Mouse (Mus musculus) right cerebral cortex, postnatal 10 days (tissue): Measurements from ENCODE around the gene Actrt3.

Experiments used
- DNase-seq, 2 experiments: peaks; one replicate each; pipeline ENCODE4 v3.0.0; 2021; ENCODE audit warnings: low spot score in 2 of 2

The Actrt3 gene

DNA sequence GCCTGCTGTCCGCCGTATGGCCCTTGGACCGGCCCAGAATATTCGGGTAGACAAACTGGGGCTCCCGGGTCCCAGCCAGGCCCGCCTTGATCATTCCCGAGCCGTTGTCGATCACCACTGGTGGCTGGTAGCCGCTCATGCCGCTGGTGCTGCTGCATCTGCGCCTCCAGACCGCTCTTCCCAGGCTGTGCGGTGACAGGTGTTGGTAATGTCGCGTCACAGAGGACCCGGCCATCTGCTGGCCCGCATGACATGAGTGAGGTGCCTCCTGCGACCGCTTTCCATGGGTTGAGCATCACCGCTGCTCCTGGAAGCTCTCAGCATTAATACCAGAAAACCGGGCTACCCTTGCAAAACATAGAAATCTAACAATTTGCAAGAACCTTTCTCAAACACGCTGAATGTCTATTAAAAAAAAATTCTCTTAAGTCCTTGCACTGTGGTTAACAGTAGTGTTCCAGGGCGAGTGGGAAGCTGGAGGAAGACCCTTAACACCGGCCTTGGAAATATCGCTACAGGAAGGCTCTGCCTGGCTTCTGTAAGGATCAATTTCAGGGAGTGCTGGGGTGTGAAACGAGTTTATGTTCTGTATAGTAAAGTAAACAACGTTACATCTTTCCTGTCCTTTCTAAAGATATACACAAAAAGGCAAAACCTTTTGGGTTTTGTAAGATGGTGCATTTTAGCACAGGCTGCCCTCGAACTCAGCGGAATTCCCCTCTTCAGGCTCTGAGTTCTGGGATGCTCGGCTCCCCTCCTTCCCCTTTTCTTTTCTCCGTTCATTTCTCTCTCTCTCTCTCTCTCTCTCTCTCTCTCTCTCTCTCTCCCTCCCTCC, at the start of gene Actrt3:
Actrt3 (minus strand) TSS at position 229 of the 835 bp plus-strand sequence.
- peak; percentile 57 to 70 for DNase-seq

DNA sequence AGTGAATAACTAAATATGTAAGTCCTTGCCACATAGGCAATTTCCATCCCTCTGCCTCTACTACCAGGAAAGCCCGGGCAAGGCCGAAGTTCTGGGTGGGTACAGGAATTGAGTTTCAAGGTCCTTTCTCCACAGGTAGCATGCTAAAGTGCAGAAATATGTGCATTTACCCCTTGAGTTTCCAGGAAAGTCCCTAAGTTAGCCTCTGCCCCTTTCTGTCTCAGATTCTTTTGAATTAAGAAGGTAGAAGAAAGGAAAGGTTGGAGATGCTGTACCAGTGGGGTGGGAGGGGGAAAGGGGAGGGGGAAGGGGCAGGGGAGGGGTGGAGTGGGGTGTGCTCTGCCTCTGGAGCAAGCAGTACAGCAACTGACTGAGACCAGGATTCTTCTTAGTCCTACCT, 48.7 kb upstream of the Actrt3 start:
- no peak for DNase-seq

DNA sequence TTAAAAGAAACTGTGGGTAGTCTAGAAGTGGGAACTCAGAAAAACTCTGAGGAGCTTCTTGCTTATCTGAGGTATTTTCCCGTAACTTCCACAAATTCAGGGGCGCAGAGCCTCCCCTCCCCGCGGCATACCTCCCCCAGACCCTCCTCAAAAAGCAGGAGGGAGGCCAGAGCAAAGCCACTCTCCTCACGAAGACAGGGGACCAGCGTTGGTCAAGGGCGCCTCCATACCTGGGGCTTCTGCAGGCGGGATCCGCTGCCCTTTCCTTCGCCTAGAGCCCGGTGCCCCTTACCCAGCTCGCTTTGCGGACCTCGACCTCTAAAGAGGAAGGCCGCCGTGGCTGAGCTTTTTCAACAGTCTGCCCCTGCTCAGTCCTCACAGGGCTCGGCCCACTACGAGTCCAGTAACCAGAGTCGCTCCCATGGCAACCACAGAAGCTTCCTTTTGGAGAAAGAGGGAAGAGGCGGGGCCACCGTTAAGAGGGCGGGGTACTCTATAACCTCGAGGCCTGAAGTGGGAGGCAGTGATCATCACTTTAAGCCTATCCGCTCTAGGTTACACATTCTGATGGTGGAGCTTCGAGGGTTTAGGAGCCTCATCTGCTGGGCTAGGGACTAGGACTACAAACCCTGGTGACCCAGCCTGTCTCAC, 47.8 kb upstream of the Actrt3 start, which contains the start of gene Lrrc34:
Lrrc34 (minus strand) TSS at position 430 of the 651 bp plus-strand sequence.
- peak; percentile 66 to 68 for DNase-seq

GRCm38 (mm10) chr3:30646761-30647160, 47.0 kb upstream of the Actrt3 start:
- no peak for DNase-seq

DNA sequence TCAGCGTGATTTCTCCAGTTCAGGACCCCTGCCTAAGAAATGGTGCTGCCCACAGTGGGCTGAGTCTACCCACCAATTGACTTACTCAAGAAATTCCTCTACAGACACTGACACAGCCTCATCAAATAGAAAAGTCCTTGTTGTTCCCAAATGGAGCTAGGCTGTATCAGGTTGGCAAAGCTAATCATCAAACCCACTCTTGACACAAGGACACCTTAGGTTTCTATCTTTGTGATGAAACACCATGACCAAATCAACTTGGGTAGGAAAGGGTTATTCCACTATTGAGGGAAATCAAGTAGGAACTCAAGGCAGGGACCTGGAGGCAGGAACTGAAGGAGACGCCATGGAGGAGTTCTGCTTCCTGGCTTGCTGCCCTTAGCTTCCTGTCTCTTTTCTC, 44.5 kb upstream of the Actrt3 start, which contains the start of gene Lrriq4:
Lrriq4 (plus strand) TSS at position 301 of the 400 bp plus-strand sequence.
- DNase-seq = no peak

DNA sequence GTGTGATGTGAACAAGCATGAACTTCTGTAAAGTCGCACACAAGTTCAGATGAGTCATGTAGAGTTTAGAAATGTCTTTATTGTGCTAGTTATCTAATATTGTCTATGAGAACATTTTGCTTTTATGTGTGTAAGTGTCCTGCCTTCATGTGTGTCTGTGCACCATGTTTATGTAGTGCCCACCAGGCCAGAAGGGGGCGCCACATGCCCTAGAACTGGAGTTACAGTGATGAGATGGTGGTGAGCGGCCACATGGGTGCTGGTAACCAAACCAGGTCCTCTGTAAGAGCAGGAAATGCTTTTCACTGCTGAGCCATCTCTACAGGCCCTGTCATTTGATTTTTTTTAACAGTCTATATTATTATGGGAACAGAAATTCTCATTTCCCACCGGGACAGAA, 35.9 kb upstream of the Actrt3 start:
- DNase-seq = no peak

- DNase-seq = no peak
Measured at GRCm38 (mm10) chr3:30633681-30634080, 33.9 kb upstream of the Actrt3 start.

- no peak for DNase-seq
Measured at GRCm38 (mm10) chr3:30620132-30620531, 20.4 kb upstream of the Actrt3 start.

- DNase-seq = no peak
Measured at GRCm38 (mm10) chr3:30610930-30611329, 11.2 kb upstream of the Actrt3 start.

DNA sequence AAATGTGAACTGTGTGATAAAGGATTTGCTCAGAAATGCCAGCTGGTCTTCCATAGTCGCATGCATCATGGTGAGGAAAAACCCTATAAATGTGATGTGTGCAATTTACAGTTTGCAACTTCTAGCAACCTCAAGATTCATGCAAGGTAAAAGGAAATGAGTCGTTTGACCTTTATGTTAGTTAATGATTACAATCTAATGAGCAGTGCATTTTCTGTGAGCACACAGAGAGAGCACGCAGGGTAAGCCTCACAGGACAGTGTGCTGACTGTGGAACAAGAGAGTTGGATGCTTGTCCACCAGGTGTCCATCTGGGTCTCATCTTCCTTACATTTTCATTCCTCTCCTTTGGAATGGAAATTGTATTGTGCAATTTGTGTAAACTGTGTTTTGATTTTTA, 9.3 kb upstream of the Actrt3 start:
- DNase-seq = no peak

- no peak for DNase-seq
Measured at GRCm38 (mm10) chr3:30603256-30603655, 3.5 kb upstream of the Actrt3 start.

GRCm38 (mm10) chr3:30602740-30603098, 3.0 kb upstream of the Actrt3 start:
- DNase-seq = peak in 1 of 2 experiments; percentile 75

GRCm38 (mm10) chr3:30602065-30602739, 2.5 kb upstream of the Actrt3 start, which contains the start of gene Mynn:
Mynn (plus strand) TSS chr3:30602065.
- peak; percentile 97 for DNase-seq

DNA sequence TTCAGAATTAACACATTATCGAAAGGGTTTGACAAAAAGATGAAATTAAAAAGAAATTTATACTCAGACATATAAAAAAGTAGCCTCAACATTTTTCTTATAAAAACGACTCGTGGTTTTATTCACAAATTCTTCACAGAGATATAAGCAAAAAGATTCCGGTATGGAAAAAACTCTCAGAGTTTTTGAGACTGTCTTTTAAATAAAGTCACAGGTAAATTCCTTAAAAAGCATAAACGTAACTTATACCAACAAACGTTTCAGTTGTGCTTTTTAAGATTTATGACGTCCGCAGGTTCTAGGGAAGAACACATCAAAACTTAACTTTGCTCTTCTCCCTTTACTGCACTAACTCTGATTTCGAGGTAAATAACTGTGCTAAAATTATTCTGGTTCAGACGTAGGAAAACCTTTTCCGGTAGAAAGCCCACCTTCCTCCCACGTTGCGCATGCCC, 1.9 kb upstream of the Actrt3 start:
- no peak for DNase-seq

DNA sequence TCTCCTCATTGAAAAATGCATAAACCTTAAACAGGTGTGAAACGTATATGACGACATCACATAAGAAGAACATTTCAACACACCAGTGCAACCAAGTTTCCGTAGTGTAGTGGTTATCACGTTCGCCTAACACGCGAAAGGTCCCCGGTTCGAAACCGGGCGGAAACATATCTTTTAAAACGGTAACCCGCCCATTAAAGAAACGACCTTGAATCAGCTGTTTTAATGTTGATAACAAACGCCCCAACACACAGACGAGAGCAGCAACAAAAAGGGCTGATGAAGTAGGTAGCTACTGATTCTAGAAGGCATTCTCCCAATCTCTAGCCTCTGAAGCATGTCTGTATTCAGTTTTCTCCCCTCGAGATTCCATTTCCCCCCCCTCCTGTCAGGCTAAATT, 1.4 kb upstream of the Actrt3 start:
- DNase-seq = peak; percentile 88 to 89

GRCm38 (mm10) chr3:30600717-30601116, 978 bp upstream of the Actrt3 start:
- peak; percentile 57 to 59 for DNase-seq

GRCm38 (mm10) chr3:30597271-30597670, 2.5 kb downstream of the Actrt3 start:
- DNase-seq = no peak

- peak in 1 of 2 experiments; percentile 50 for DNase-seq
Measured at GRCm38 (mm10) chr3:30595111-30595832, 4.5 kb downstream of the Actrt3 start.

DNA sequence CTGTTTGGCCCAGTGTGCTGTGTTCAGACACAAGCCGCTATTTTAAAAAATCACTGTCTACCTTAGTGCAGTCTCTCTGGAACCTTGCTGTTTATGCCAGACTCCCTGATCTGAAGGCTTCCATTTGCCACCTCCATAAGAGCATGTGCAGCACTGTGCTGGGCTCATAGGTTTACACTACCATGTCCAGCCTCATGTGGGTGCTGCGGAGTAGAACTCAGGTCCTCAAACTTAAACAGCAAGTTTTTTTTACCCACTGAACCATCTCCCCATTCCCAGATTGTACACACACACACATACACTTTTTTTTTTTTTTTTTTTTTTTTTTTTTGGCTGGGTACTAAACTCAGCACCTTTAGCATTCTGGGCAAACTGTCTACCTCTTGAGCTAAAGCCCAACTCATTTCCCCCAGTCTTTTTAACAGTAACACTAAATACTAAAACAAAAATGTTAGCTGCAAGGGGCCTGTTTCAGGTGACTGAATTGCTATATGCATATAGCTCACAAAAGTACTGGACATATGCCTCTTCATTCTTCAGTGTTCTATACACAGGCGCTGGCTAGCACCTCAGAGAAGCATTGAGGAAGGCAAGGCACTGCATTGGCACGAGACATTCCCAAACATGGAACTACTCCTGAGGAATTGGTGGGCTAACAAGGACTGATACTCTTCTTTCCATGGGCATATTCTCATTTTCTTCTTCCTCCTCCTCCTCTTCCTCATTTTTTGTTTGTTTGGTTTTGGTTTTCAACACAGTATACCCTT, 5.8 kb downstream of the Actrt3 start:
- DNase-seq = no peak

- DNase-seq = peak in 1 of 2 experiments; percentile 37
Measured at GRCm38 (mm10) chr3:30592418-30592853, 7.3 kb downstream of the Actrt3 start.

DNA sequence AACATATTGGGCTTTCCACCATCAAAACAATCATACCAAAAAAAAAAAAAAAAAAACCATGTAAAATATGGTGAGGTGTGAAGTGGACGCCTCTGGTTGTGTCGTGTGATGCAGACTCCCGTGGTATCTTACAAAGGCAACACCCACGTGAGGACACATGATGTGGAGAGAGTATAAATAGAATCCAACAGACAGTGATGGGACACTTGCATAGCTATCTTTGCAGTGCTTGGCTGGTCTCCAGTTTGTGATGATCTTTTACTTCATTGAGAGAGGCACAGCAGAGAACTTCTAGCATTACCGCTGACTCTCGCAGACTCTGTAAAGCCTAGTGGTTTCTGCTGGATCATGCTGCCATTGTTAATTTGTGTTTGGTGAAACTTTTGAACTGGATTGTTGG, 10.9 kb downstream of the Actrt3 start:
- no peak for DNase-seq
